Mouse (Mus musculus) embryonic fibroblast, embryonic 13.5 days (primary cell): ENCODE data around the gene Ophn1. TPM values are rescaled to one million over a fixed set of nuclear protein-coding genes. Genes with fewer than 3 reads are reported as not detected.

Experiments used
- H3K27ac ChIP-seq: 2 replicates; pipeline ENCODE4 v1.5.1; 2012; ENCODE audit warnings: low read length, control low read depth, inconsistent platforms; ENCODE audit not compliant: insufficient read depth
- H3K4me1 ChIP-seq: 2 replicates; pipeline ENCODE4 v1.6.1; 2011; ENCODE audit warnings: low read length; ENCODE audit not compliant: control insufficient read depth, insufficient read depth
- H3K4me3 ChIP-seq: 2 replicates; pipeline ENCODE4 v1.5.1; 2011; ENCODE audit warnings: mild to moderate bottlenecking, control low read depth, low read length; ENCODE audit not compliant: insufficient read depth
- CTCF ChIP-seq: IDR thresholded peaks from 2 replicates; pipeline ENCODE4 v1.5.1; 2011; ENCODE audit warnings: mild to moderate bottlenecking, control low read depth, low read length, moderate library complexity, borderline replicate concordance; ENCODE audit not compliant: insufficient read depth
- POLR2A ChIP-seq: IDR thresholded peaks from 2 replicates; pipeline ENCODE4 v1.6.1; 2011; ENCODE audit warnings: low read depth, mild to moderate bottlenecking, control low read depth, low read length, moderate library complexity
- polyA plus RNA-seq: library from polyadenylated mRNA; stranded (reverse); fragments of >200 nt; gene quantifications from 2 replicates; pipeline ENCODE4 v1.2.4, GENCODE M21; 2011; ENCODE audit warnings: low read depth; ENCODE audit not compliant: missing spikeins, insufficient read length

The Ophn1 gene
- polyA plus RNA-seq, 1 experiment: 9.6 TPM

DNA sequence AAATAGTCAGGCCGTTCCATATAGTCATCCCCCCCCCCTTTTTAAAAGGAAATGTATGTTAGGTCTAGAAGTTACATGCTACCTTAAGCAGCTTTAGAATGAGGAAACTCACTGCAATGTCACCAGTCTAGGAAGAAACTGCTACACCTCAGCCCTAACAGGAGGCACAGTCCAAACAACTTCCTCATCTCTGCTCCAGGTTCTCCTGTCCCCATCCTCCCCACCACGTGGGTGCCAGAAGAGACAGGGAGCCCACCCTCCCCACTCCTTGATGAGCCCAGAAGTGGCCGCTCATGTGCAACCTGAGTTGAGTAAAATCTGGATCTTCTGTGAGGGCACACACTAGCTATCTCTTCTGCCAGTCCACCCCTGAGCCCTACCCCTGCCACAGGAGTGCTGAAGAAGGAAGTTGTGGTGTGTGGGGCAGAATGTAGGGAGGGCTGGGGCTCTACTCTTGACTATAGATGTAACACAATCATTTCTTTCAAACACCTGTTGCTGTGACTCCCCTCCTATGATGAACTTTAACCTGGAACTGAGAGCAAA, 376.4 kb downstream of the Ophn1 start:
- no peak overlapping the region for H3K27ac ChIP-seq
- H3K4me1 ChIP-seq: no peaks in the 10 kb centered on the region
- TF ChIP-seq POLR2A: no peak
- TF ChIP-seq CTCF: no peak
- no peak overlapping the region for H3K4me3 ChIP-seq

Other genes starting within 250 kb of the Ophn1 start
- gene Yipf6, start 45.3 kb upstream of the Ophn1 start, polyA plus RNA-seq: 26.9 and 29.5 TPM in 2 replicates
- gene Stard8, start 112.2 kb upstream of the Ophn1 start, polyA plus RNA-seq: 2.3 and 3.6 TPM in 2 replicates
- gene Efnb1, start 245.1 kb upstream of the Ophn1 start, polyA plus RNA-seq: 32.6 TPM in 2 replicates